Mouse (Mus musculus) cerebellum, adult 11-12 months (tissue): ENCODE data around the gene Tril.

Experiments used
- DNase-seq: peaks from one replicate; pipeline ENCODE4 v3.0.0; 2022

Tril gene

DNA sequence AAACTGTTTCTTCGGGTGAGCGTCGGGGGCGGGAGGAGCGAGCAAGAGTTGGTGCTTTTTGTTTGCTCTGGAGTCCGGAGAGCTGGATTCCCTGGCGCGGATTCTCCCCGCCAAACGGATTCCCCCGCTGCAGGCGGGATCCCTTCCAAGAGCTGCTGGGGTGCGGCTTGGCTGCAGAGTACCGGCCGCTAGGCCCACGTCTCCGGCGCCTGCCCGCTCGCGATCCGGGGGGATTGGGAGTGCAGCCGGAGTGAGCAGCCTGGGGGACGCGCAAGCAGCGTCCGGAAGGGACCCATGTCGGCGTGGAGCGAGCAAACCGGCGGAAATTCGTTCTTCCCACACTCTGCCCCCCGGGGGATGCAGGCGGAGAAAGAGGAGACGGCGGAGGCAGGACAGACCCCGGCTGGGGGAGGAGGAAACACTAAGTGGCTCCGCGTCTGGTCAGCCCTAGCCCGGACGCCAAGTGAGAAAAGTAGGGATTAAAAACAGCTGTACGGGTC is at the start of gene Tril:
TSS of gene Tril (minus strand) at position 345 of the 500 bp plus-strand sequence.
- DNase-seq = peak; percentile 49

GRCm38 (mm10) chr6:53863011-53863410 is 42.4 kb upstream of the Tril start:
- no peak for DNase-seq

GRCm38 (mm10) chr6:53859106-53859505 is 38.5 kb upstream of the Tril start:
- DNase-seq = no peak

DNA sequence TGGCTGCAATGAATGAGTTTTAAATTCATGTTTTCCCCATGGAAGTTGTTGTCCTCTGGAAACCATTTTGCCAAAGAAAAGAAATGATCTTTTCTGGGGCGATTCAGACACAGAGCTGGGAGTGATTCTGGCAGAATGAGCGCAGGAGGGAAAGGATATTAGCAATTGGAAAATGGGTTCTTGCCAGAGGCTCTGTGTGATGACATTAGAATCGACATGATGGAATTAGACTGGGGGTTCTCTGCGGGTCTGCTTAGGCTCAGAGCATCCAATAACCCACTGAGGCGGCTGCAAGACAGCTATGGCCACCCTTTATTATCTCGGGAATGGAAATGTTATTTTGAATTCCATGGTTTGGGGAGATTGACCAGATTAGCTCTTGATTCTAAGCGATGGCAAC is 37.2 kb upstream of the Tril start:
- DNase-seq = no peak

DNA sequence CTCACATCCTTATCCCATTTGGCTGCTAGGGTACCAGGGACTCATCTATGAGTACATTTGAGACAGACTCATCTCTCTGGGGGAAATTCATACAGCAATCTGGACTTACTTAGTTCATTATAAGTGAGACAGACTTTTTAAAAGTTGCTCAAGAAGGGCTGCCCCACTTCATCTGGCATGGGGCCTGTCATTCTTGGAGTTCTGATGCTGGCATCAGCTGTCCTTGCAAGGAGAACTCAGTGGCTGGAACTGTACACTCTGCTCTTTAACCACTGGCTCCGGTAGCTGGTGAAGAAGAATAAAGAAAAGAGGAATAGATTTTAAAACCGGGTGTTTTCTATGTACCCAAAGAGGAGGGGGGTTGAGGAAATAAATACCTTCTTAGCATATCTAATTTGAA is 36.1 kb upstream of the Tril start:
- no peak for DNase-seq

DNA sequence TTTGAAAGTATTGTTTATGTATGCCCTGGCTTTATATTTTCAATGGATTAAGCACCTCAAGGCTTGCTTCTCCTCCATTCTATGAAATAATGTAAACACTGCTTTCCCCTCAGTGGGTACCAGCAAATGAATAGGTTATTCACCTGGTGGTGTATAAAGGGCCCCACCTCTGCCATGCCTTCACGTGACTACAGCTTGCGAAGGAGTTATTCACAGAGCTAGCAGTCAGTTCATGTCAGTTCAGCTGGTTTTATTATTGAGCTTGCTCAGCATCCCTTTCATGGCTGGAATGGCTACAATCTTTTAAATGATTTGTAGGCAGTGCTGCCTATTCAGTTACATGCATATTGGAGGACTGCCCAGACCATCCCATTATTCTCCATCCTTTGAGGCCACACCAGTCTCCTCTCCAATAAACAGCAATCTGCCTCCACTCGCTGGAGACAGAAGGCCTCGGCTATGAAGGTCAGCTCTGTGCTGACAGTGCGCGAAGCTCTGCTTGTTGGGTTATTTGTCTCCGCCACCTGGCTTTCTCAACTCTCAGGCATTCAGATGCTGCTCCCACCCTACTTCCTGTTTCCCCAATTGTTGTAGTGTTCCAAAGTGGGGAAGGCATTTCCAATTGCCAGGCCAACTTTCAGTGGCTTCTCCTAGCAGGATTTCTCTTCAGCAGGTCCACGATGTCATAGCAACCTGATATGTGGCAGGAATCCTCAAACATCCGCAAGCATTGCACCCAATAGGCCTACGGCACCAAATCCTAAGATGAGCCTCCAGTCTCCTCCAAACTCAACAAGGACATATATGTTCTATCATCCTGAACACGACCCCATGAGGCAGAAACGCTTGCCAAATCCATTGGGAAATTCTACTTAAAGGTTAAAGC is 34.6 kb upstream of the Tril start:
- peak; percentile 8 for DNase-seq

GRCm38 (mm10) chr6:53854226-53854625 is 33.6 kb upstream of the Tril start:
- DNase-seq = no peak

GRCm38 (mm10) chr6:53853546-53853945 is 32.9 kb upstream of the Tril start:
- no peak for DNase-seq

- DNase-seq = no peak
Measured at GRCm38 (mm10) chr6:53844626-53845025, 24.0 kb upstream of the Tril start.

DNA sequence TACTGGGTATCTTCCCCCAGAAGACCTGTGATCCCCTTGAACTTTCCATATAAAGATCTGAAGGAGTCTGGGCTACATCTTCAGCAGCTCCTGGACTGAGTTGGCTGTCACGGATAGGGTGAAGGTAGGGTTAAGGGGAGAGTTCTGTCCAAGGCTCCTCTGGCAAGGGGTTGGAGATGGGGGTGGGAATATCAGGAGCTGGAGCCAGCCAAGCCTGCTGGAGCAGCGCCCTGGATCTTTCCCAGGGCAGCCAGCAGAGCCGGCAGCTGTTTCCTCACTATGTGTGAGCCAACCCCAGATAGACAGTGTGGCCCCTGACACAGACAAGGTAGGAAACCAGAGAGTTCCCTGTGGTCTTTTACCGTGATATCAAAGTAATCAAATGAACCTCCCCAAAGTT is 4.6 kb upstream of the Tril start:
- peak; percentile 8 for DNase-seq

DNA sequence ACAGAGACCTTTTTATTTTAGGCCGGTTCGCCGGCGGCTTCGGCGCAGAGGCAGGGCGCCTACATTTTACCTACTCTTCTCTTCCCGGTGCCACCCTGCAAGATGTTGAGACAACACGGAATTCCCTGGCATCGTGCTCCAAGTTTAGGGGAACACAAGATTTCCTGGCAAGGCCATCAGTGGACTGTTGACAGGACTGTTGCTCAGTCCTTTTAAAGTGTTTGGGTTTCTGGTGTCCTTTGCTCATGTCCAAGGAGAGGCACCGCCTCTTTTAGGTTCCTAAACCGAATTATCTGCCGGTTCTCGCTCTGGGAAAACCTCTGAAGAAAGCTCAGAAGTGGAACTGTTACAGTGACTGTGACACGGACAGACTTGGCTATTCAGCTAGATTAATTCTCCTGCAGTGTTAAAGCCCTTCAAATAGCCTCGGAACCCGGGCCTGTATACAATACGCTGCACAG is 441 bp upstream of the Tril start:
- no peak for DNase-seq

GRCm38 (mm10) chr6:53819761-53820485 is 707 bp downstream of the Tril start:
- DNase-seq = no peak

DNA sequence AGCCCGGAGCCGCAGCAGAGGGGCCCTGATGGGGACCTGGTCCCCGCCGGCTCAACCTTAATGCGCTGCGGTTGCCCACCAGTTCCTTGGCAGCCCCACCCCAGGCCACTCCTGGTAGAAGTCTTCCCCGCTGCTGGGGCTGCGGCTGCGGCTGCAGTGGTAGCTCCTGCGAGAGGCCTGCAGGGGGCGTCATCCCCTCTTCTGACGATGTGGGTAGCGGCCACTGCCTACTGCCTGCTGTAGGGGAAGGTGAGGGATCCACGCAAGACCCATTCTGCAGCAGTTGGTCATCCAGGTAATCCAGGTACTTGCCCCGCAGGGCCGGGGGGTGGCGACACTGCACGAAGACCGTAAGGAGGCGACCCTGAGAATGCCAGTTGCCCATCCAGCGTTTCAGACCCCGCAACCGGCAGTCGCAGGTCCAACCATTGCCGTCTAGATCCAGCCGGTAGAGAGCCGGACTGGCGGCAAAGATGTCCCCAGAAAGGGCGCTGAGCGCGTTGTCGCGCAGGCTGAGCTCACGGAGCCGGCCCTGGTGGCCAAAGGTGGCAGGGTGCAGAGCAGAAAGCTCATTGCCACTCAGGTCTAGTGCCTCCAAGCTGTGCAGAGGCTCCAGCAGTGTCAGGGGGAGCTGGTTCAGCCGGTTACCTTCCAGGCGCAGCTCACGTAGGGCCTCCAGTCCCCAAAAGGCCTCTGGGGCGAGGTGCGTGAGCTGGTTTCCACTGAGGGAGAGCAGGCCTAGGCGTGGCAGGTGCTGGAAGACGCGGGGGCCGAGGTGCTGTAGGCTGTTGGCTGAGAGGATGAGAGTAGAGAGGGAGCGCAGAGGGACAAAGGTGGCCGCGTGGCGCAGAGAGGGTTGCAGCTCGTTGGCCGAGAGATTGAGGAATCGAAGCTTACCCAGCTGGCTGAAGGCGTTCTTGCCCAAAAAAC is 1.6 kb downstream of the Tril start:
- DNase-seq = peak; percentile 8

DNA sequence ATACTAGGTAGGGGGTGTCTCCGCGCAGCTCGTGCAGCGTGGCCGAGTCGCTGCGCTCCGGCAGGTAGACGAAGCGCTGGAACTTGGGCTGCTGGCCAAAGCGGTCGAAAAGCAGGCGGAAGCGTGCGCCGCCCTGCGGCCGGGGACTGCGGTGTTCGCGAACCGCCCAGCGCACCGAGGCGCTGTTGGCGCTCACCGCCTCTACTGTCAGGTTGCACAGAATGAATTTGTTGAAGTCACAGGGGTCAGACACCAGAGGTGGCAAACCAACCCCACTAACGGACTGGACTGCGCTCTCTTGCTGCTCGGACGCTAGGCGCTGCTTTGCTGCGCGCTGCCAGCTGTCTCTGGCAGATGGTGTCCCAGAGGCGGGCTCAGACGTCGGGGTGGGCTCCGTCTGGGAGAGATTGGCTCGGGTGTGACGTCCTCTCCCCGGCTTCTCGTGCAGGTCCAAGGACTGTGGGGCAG is 2.3 kb downstream of the Tril start:
- peak; percentile 33 for DNase-seq

DNA sequence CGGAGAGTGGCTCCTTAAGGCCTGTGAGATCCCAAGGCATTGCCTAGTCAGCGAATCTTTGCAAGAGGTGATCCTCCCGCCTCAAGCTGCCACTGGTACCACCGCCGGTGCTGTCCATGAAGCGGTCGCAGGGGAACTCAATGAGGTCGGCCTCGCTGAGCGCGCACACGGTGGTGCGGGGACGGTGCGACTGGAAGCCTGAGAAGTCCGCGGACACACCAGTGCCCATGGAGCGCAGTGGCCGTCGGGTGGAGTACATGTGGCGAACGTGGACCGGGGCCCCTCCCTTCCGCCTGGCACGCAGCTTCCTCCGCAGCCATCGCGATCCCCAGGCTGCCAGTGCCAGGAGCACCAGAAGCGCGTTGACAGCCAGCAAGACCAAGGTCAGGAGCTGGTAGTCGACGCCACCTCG is 2.9 kb downstream of the Tril start:
- DNase-seq = no peak

DNA sequence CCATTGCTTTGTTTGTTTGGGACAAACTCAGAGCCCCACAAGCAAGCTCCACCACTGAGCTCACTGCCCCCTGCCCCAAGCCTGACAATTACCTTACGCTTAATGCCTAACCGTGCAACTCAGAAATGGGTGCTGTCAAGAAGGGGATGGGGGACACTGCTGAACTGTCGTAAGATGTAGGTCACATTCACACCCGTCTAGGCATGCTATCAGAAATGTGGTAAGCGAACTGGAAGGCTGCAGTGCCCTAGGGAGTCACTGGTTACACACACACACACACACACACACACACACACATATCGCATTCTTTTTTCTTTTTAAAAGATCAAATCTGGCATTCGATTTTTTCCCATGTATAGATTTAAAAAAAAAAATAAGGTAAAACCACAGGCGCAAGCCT is 4.0 kb downstream of the Tril start:
- no peak for DNase-seq

DNA sequence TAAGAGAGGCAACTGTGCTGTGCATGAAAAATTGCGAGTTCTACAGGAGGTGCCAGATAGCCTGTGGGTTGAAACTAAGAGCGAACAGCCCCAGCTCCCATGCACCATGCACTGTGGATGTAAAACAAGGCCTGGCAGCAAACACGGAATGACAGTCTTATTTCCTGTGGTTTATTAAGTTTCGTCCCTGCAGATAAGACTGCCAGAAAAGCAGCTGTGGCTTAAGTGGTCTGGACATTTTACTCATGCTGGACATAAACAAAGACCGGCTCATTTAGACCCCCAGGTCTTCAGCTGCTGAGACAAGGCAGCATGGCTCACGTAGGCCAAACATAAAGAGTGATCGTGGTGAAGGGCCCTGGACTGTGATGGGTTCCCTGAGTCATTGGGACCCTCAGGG is 4.9 kb downstream of the Tril start:
- no peak for DNase-seq

DNA sequence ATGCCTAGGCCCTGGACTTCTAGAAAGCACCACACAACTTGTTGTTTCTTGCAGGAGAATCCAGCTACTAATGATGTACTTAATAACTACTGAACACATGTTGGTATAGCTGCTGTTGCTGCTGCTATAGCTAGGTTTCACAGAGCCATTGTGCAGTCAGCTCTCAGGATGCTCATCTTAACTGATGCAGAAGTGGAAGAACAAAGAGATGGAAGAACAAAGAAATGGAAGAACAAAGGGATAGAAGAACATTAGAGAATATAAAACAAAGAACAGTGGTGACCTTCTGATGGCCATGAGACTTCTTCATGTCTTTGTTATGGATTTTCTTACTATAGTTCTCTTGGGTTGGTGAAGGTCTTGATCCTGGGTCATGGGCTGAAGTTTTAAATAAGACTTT is 6.4 kb downstream of the Tril start:
- no peak for DNase-seq

- no peak for DNase-seq
Measured at GRCm38 (mm10) chr6:53812242-53812641, 8.4 kb downstream of the Tril start.

DNA sequence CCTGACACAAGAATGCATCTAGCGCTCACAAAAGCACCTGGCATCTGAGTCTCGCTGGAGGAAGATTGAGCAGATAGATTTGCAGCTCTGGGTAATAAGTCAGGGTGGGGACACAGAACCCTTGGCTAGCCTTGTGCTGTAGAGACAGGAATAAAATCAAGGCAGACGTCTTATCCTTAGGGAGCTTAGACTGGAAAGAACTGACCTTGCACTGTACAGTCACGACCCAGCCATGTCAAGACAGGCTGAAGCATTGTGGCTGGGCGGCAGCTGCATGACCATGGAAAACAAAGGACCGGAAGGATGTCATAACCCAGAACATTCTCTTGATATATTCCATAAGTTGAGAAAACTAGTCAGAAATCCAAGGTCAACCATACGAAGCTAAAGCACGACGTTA is 11.8 kb downstream of the Tril start:
- no peak for DNase-seq

GRCm38 (mm10) chr6:53807185-53807584 is 13.4 kb downstream of the Tril start:
- DNase-seq = no peak

- DNase-seq = no peak
Measured at GRCm38 (mm10) chr6:53806591-53807023, 14.0 kb downstream of the Tril start.

DNA sequence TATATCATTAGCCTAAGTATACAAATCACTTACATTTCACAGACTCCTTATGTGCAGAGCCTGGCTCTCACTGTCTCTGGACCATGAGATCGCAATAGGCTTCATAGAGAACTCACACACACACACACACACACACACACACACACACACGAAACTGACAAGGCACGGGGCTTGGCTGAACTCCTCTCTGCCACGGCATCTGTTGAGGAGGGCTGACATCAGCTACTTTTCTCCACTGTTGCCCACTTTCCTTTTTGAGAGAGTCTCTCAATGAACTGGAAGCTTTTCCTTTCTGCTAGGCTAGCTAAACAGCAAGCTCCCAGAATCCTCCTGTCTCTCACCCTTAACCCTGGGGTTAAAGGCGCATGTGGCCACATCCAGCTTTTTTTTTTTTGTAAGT is 14.6 kb downstream of the Tril start:
- DNase-seq = no peak
